Comparison of ENCODE assay signal across 26 mouse cellular contexts in genomic region chr1:131946462-131947215, GRCm38 (mm10). TPM values are rescaled to one million over a fixed set of nuclear protein-coding genes. Genes with fewer than 3 reads are reported as not detected.
DNase-seq lines count a peak whose midpoint lies in the region; ATAC-seq and TF ChIP-seq lines count a peak whose summit lies in the region.
"Had no signal": no experiment of that assay in that cellular context is flagged by ENCODE, and none has a peak within 500 bp of the region (broad histone marks: within the 10 kb centered on the region; RNA-seq: fewer than 3 reads in every experiment).

No protein-coding gene starts in this region.

- no peak overlapping the region for H3K9ac ChIP-seq in kidney, embryonic 15.5 days
- H3K9ac ChIP-seq in CH12.LX (ENCODE audit: insufficient read depth, low read depth) (no peak overlapping the region), ES-Bruce4 (ENCODE audit: low read depth, poor library complexity, severe bottlenecking) (no peak overlapping the region)
- H3K9ac ChIP-seq in stomach, embryonic 15.5 days: no peak overlapping the region
- H3K9ac ChIP-seq: forebrain, embryonic 13.5 days; forebrain, postnatal 0 days; heart, embryonic 13.5 days; hindbrain, embryonic 14.5 days had no signal

- TF ChIP-seq RAD21 in CH12.LX (IDR thresholded peaks at IDR 0.05; ENCODE audit: low read depth, low read length): no peak

- H3K36me3 ChIP-seq in kidney, embryonic 15.5 days: no peaks in the 10 kb centered on the region
- H3K36me3 ChIP-seq in CH12.LX (replicated peaks in 1 of 2; ENCODE audit: control insufficient read depth in 1 of 2, insufficient read depth in 1 of 2, low read length in 1 of 2): no peaks in the 10 kb centered on the region
- no peaks in the 10 kb centered on the region for H3K36me3 ChIP-seq in ES-Bruce4 (ENCODE audit: control insufficient read depth, insufficient read depth, low read length, poor library complexity, severe bottlenecking)
- H3K36me3 ChIP-seq in stomach, embryonic 15.5 days: no peaks in the 10 kb centered on the region
- H3K36me3 ChIP-seq in thymus, adult 2 months (ENCODE audit: control insufficient read depth, insufficient read depth, low read length): no peaks in the 10 kb centered on the region
- H3K36me3 ChIP-seq: forebrain, embryonic 10.5 days; heart, embryonic 13.5 days had no signal

- 79% methylated on average over 11 of the region's 11 CpGs for WGBS in kidney, embryonic 15.5 days
- 80% methylated on average over 11 of the region's 11 CpGs for WGBS in stomach, embryonic 15.5 days
- 88% methylated on average over 11 of the region's 11 CpGs for WGBS in thymus, adult 2 months

- peaks cover 26% of the 10 kb centered on the region for H3K4me1 ChIP-seq in kidney, embryonic 15.5 days
- peaks cover 14 to 28% of the 10 kb centered on the region in 2 experiments for H3K4me1 ChIP-seq in CH12.LX (ENCODE audit: control insufficient read depth in 1 of 2, insufficient read depth in 2 of 2)
- H3K4me1 ChIP-seq in ES-Bruce4 (ENCODE audit: control insufficient read depth, insufficient read depth, low read length): peaks cover 7% of the 10 kb centered on the region
- peaks cover 9% of the 10 kb centered on the region; the same call in 1 of the 2 replicates for H3K4me1 ChIP-seq in stomach, embryonic 15.5 days
- no peaks in the 10 kb centered on the region for H3K4me1 ChIP-seq in thymus, adult 2 months (replicated peaks; ENCODE audit: control insufficient read depth, insufficient read depth, low read length)
- H3K4me1 ChIP-seq: forebrain, embryonic 13.5 days had no signal

- no peak for DNase-seq in kidney, postnatal 14 days
- no peak for DNase-seq in CH12.LX (ENCODE audit: extremely low read depth)
- DNase-seq in thymus, adult 2 months: no peak
- no peak for DNase-seq in testis, postnatal 14 days (ENCODE audit: low spot score)
- no peak for DNase-seq in adrenal gland, postnatal 14 days
- DNase-seq: adrenal gland, adult 8-10 months; cerebellum, adult 18-20 months; cerebellum, adult 9-10 months; cerebellum, postnatal 14 days; forebrain, postnatal 0 days; gastrocnemius, adult 2 months; gastrocnemius, postnatal 14 days; heart, adult 18-20 months; heart, postnatal 14 days; heart, postnatal 4 days had no signal

- TF ChIP-seq POLR2A in CH12.LX (IDR thresholded peaks at IDR 0.05; ENCODE audit: low read depth, low read length) (no peak), ES-Bruce4 (IDR thresholded peaks at IDR 0.05; ENCODE audit: insufficient read depth, low read length) (no peak)
- no peak for TF ChIP-seq POLR2A in thymus, adult 2 months (IDR thresholded peaks at IDR 0.05; ENCODE audit: control insufficient read depth, extremely low read depth, insufficient read depth, low read length, poor library complexity)

- H3K4me2 ChIP-seq in kidney, embryonic 15.5 days: no peak overlapping the region
- no peak overlapping the region for H3K4me2 ChIP-seq in CH12.LX (ENCODE audit: insufficient read depth, low read depth, poor library complexity, severe bottlenecking)
- H3K4me2 ChIP-seq in stomach, embryonic 15.5 days: no peak overlapping the region
- H3K4me2 ChIP-seq: forebrain, embryonic 13.5 days; heart, embryonic 13.5 days; hindbrain, embryonic 14.5 days had no signal

- ATAC-seq in kidney, embryonic 15.5 days (replicated peaks; ENCODE audit: low FRiP score): no peak
- ATAC-seq in stomach, embryonic 15.5 days (ENCODE audit: insufficient read depth, low FRiP score, low read depth): no peak
- ATAC-seq: activated CD4-positive, CD25-positive, alpha-beta regulatory T cell, adult 4 months; CD4-positive, CD25-positive, alpha-beta regulatory T cell, adult 4 months; forebrain, embryonic 13.5 days; forebrain, postnatal 0 days; hindbrain, postnatal 0 days had no signal

- H3K27me3 ChIP-seq in kidney, embryonic 15.5 days: no peaks in the 10 kb centered on the region
- H3K27me3 ChIP-seq in CH12.LX (replicated peaks): no peaks in the 10 kb centered on the region
- no peaks in the 10 kb centered on the region for H3K27me3 ChIP-seq in ES-Bruce4 (ENCODE audit: control insufficient read depth, insufficient read depth, low read length, poor library complexity, severe bottlenecking)
- H3K27me3 ChIP-seq in stomach, embryonic 15.5 days (replicated peaks): no peaks in the 10 kb centered on the region
- H3K27me3 ChIP-seq in thymus, adult 2 months (ENCODE audit: control insufficient read depth, insufficient read depth, low read length): no peaks in the 10 kb centered on the region
- H3K27me3 ChIP-seq: forebrain, embryonic 13.5 days; heart, embryonic 13.5 days had no signal

- no peaks in the 10 kb centered on the region for H3K9me3 ChIP-seq in kidney, embryonic 15.5 days (replicated peaks)
- H3K9me3 ChIP-seq in CH12.LX (replicated peaks; ENCODE audit: low read length): no peaks in the 10 kb centered on the region
- no peaks in the 10 kb centered on the region for H3K9me3 ChIP-seq in ES-Bruce4 (replicated peaks; ENCODE audit: control insufficient read depth, insufficient read depth, low read length, poor library complexity, severe bottlenecking)
- no peaks in the 10 kb centered on the region for H3K9me3 ChIP-seq in stomach, embryonic 15.5 days
- H3K9me3 ChIP-seq: forebrain, embryonic 10.5 days; forebrain, embryonic 13.5 days; G1E; heart, embryonic 13.5 days had no signal

- peak; percentile 56 for TF ChIP-seq EP300 in CH12.LX (IDR thresholded peaks at IDR 0.05; ENCODE audit: low read length)
- no peak for TF ChIP-seq EP300 in ES-Bruce4 (IDR thresholded peaks at IDR 0.05; ENCODE audit: insufficient read depth, low read depth, low read length)

- dilution Hi-C loops in CH12.LX (cut with MboI; ENCODE audit: extremely low pct_ligation_motif_present, extremely low pct_unique_long_range_greater_than_20kb, low sequenced_read_pairs): no loop called here

- in situ Hi-C loops in CH12.LX (cut with MboI; ENCODE audit: low pct_ligation_motif_present, low pct_unique_long_range_greater_than_20kb, low sequenced_read_pairs): no loop called here

- H3K27ac ChIP-seq in kidney, embryonic 15.5 days: 0 out of 2 replicates have a peak overlapping the region, but pooled peaks have one; percentile 9
- no peak overlapping the region for H3K27ac ChIP-seq in CH12.LX (ENCODE audit: insufficient read depth, low read depth)
- peak overlapping the region; percentile 64; the same call in 1 of the 2 replicates for H3K27ac ChIP-seq in ES-Bruce4 (ENCODE audit: insufficient read depth, low read length)
- H3K27ac ChIP-seq in stomach, embryonic 15.5 days: peak overlapping the region; percentile 21; the same call in 1 of the 2 replicates
- no peak overlapping the region for H3K27ac ChIP-seq in thymus, adult 2 months (ENCODE audit: control insufficient read depth, insufficient read depth, low read length)
- H3K27ac ChIP-seq: forebrain, embryonic 13.5 days; gastrocnemius, adult 2 months; heart, embryonic 13.5 days; hindbrain, embryonic 14.5 days; hindbrain, postnatal 0 days had no signal

- H3K79me2 ChIP-seq in CH12.LX (replicated peaks; ENCODE audit: control insufficient read depth, extremely low read depth, insufficient read depth, poor library complexity, severe bottlenecking): no peaks in the 10 kb centered on the region

- TF ChIP-seq CTCF in CH12.LX (conservative IDR thresholded peaks at IDR 0.05 in 1 of 2, IDR thresholded peaks at IDR 0.05 in 1 of 2; ENCODE audit: low read depth in 2 of 2, low read length in 2 of 2) (no peak), ES-Bruce4 (IDR thresholded peaks at IDR 0.05; ENCODE audit: low read depth, low read length) (no peak)
- TF ChIP-seq CTCF in thymus, adult 2 months (IDR thresholded peaks at IDR 0.05; ENCODE audit: borderline replicate concordance, control insufficient read depth, extremely low read depth, insufficient read depth, low read length, poor library complexity): no peak

- H3K4me3 ChIP-seq in kidney, embryonic 15.5 days (replicated peaks): no peak overlapping the region
- H3K4me3 ChIP-seq in CH12.LX (replicated peaks in 1 of 3; ENCODE audit: low read depth in 2 of 3, low read length in 2 of 3, poor library complexity in 1 of 3): no peak overlapping the region
- no peak overlapping the region for H3K4me3 ChIP-seq in ES-Bruce4 (ENCODE audit: low read depth, low read length)
- H3K4me3 ChIP-seq in stomach, embryonic 15.5 days (replicated peaks): no peak overlapping the region
- no peak overlapping the region for H3K4me3 ChIP-seq in thymus, adult 2 months (ENCODE audit: control insufficient read depth, insufficient read depth, low read length)
- H3K4me3 ChIP-seq: forebrain, embryonic 10.5 days; forebrain, embryonic 13.5 days; gastrocnemius, adult 2 months; heart, embryonic 13.5 days had no signal

TF ChIP-seq in CH12.LX, 34 proteins besides CTCF, POLR2A, EP300 and RAD21 (continues in another document):
- TF ChIP-seq UBTF (IDR thresholded peaks at IDR 0.05; ENCODE audit: low read depth, low read length) (no peak), MYC (IDR thresholded peaks at IDR 0.05; ENCODE audit: low read depth, low read length) (no peak), TCF12 (IDR thresholded peaks at IDR 0.05; ENCODE audit: low read depth, low read length) (no peak), JUND (conservative IDR thresholded peaks at IDR 0.05; ENCODE audit: low read depth, low read length) (no peak), SIN3A (IDR thresholded peaks at IDR 0.05; ENCODE audit: low read length) (no peak), ZNF384 (IDR thresholded peaks at IDR 0.05; ENCODE audit: low read depth, low read length) (peak; percentile 89), IRF4 (IDR thresholded peaks at IDR 0.05; ENCODE audit: low read depth, low read length) (peak; percentile 80), GABPA (IDR thresholded peaks at IDR 0.05; ENCODE audit: insufficient replicate concordance, low read depth, low read length) (no peak)

RNA-seq across cellular contexts. Expression of gene Slc45a3, which starts 16.1 kb away (rescaled TPM):
- polyA plus RNA-seq in kidney, embryonic 15.5 days (2015; fragmentation: Nextera tagmentation; extraction: Ambion mirVana): 7.9 and 9.1 TPM in 2 replicates
- 0.47 and 0.55 TPM in 2 replicates for total RNA-seq in CH12.LX (2012; rRNA removed)
- 0.11 and 0.16 TPM in 2 replicates for total RNA-seq in CH12.LX (2014; rRNA removed)
- 0.15 and 0.20 TPM in 2 replicates for polyA plus RNA-seq in CH12.LX (2012; ENCODE audit: insufficient read length, low read depth)
- polyA plus RNA-seq in ES-Bruce4 (2011; ENCODE audit: insufficient read depth, insufficient read length, low read depth, missing spikeins): 3.3 and 3.9 TPM in 2 replicates
- 5.5 and 6.0 TPM in 2 replicates for polyA plus RNA-seq in stomach, embryonic 15.5 days (2015; fragmentation: Nextera tagmentation; extraction: Ambion mirVana)
- 6.4 and 7.1 TPM in 2 replicates for polyA plus RNA-seq in thymus, adult 2 months (2012; rRNA removed)
- 15.5 and 18.3 TPM in 2 replicates for total RNA-seq in adrenal gland, postnatal 14 days (2021)
- polyA plus RNA-seq: activated CD4-positive, CD25-positive, alpha-beta regulatory T cell, adult 4 months had no signal

RNA-seq across cellular contexts. Expression of gene Nucks1, which starts 36.3 kb away (rescaled TPM):
- 85.7 and 93.2 TPM in 2 replicates for polyA plus RNA-seq in kidney, embryonic 15.5 days (2015; fragmentation: Nextera tagmentation; extraction: Ambion mirVana)
- total RNA-seq in CH12.LX (2012; rRNA removed) (87.4 and 99.4 TPM in 2 replicates), CH12.LX (2014; rRNA removed) (267 and 274 TPM in 2 replicates)
- polyA plus RNA-seq in CH12.LX (2012; ENCODE audit: insufficient read length, low read depth) (96.9 and 99.6 TPM in 2 replicates), ES-Bruce4 (2011; ENCODE audit: insufficient read depth, insufficient read length, low read depth, missing spikeins) (298 and 328 TPM in 2 replicates)
- 65.0 and 71.6 TPM in 2 replicates for polyA plus RNA-seq in stomach, embryonic 15.5 days (2015; fragmentation: Nextera tagmentation; extraction: Ambion mirVana)
- polyA plus RNA-seq in thymus, adult 2 months (2012; rRNA removed): 16.6 and 21.4 TPM in 2 replicates
- 124 and 135 TPM in 2 replicates for total RNA-seq in adrenal gland, postnatal 14 days (2021)

Comparison
In these comparisons a context has a peak if more than half of its experiments do, and no peak if none do; other contexts are left out.
1. H3K27ac ChIP-seq: peak in kidney, embryonic 15.5 days (single experiment), ES-Bruce4 (single experiment) and stomach, embryonic 15.5 days (single experiment); none in CH12.LX (single experiment) and thymus, adult 2 months (single experiment).